Mouse (Mus musculus) lung, adult 2 months (tissue): ENCODE results near the gene Aif1.

Experiments
- CTCF ChIP-seq: fragments of 200-500 bp; IDR thresholded peaks from 2 replicates; pipeline ENCODE4 v1.5.1; 2011; ENCODE audit warnings: mild to moderate bottlenecking, low read length, control low read depth; ENCODE audit not compliant: insufficient read depth
- POLR2A ChIP-seq: fragments of 200-500 bp; IDR thresholded peaks from 2 replicates; pipeline ENCODE4 v1.6.1; 2011; ENCODE audit warnings: low read depth, mild to moderate bottlenecking, control low read depth, low read length, borderline replicate concordance; ENCODE audit errors: extremely low read depth

DNA sequence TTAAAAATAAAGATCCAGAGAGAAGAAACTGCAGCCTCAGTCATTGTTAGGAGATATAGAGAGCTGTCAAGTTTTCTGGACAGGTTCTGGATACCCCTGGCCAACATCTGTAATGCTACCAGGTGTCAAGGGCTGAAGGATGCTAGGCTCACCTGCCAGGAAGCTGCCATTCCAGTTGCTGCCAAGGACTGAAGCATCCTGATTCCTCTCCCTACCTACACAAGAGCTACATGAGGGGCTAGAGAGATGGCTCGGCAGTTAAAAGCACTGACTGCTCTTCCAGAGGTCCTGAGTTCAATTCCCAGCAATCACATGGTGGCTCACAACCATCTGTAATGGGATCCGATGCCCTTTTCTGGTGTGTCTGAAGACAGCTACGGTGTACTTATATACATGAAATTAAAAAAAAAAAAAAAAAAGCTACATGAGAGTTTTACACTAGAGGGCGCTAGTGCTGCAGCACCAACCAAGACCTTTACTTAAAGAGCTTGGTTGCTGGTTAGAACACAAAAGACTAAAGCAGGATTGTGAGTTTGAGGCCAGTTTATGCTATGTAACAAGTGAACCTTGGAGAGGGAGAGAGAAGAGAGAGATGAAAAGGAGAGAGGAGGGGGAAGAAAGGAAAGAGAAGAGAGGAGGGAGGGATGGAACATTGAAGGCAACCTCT lies 7.2 kb downstream of the Aif1 start:
- TF ChIP-seq POLR2A (no peak), CTCF (no peak)
